Mouse (Mus musculus) forebrain, embryonic 14.5 days (tissue): ENCODE results near the gene Mpzl2. TPM values are rescaled to one million over a fixed set of nuclear protein-coding genes. Genes with fewer than 3 reads are reported as not detected.

Experiments used
- ATAC-seq: fragments of 200-750 bp; cut with Nextera tagmentation; 2 replicates; pipeline ENCODE4 v1.8.0; 2017; ENCODE audit warnings: mild to moderate bottlenecking, moderate library complexity
- DNase-seq: peaks from one replicate; pipeline ENCODE4 v3.0.0-alpha.2; 2015; ENCODE audit warnings: low spot score
- H3K27ac ChIP-seq: fragments of 300-500 bp; sonication (generic); 2 replicates; pipeline ENCODE4 v1.5.1; 2014; ENCODE audit warnings: low read depth, mild to moderate bottlenecking, control low read depth, low read length, moderate library complexity
- H3K27me3 ChIP-seq: fragments of 300-500 bp; sonication (generic); replicated peaks from 2 replicates; pipeline ENCODE4 v1.6.1; 2014; ENCODE audit warnings: low read length, control low read depth, mixed read lengths; ENCODE audit not compliant: control insufficient read depth, insufficient read depth
- H3K36me3 ChIP-seq: fragments of 300-500 bp; sonication (generic); 2 replicates; pipeline ENCODE4 v1.6.1; 2014; ENCODE audit warnings: low read length, control low read depth; ENCODE audit not compliant: control insufficient read depth, insufficient read depth
- H3K4me1 ChIP-seq: fragments of 300-500 bp; sonication (generic); 2 replicates; pipeline ENCODE4 v1.6.1; 2014; ENCODE audit warnings: antibody characterized with exemption, low read length, control low read depth; ENCODE audit not compliant: control insufficient read depth, insufficient read depth
- H3K4me2 ChIP-seq: fragments of 300-500 bp; sonication (generic); 2 replicates; pipeline ENCODE4 v1.6.1; 2014; ENCODE audit warnings: mild to moderate bottlenecking, control low read depth, low read length
- H3K4me3 ChIP-seq: fragments of 300-500 bp; sonication (generic); 2 replicates; pipeline ENCODE4 v1.5.1; 2014; ENCODE audit warnings: low read depth, low read length, control low read depth
- H3K9ac ChIP-seq: fragments of 300-500 bp; sonication (generic); 2 replicates; pipeline ENCODE4 v1.6.1; 2014; ENCODE audit warnings: mild to moderate bottlenecking, low read length, control low read depth, moderate library complexity
- H3K9me3 ChIP-seq: fragments of 300-500 bp; sonication (generic); replicated peaks from 2 replicates; pipeline ENCODE4 v1.6.1; 2016; ENCODE audit warnings: low read length, control low read depth, mixed read lengths; ENCODE audit not compliant: control insufficient read depth
- WGBS: fragments of 180-500 bp; shearing (Covaris S2); extraction: QIAGEN DNeasy Blood & Tissue Kit; methylation state at CpG from one replicate; pipeline ENCODE4 v1.1.7; 2014; 5-methylcytosine and 5-hydroxymethylcytosine counted together
- polyA plus RNA-seq: library from polyadenylated mRNA; unstranded; fragments of >200 nt; fragmentation: Nextera tagmentation; extraction: Ambion mirVana; gene quantifications from 2 replicates; pipeline ENCODE4 v1.2.1, GENCODE M21; 2014

The Mpzl2 gene
- polyA plus RNA-seq, 1 experiment from 2014 or later = 0.18 TPM

- Histone ChIP-seq H3K36me3 (no peaks in the 10 kb centered on the region), H3K27ac (no peak overlapping the region), H3K9me3 (no peaks in the 10 kb centered on the region), H3K4me3 (no peak overlapping the region), H3K27me3 (no peaks in the 10 kb centered on the region), H3K4me1 (no peaks in the 10 kb centered on the region), H3K4me2 (no peak overlapping the region), H3K9ac (no peak overlapping the region)
- ATAC-seq = no peak
- WGBS = 81% methylated on average over 5 of the region's 5 CpGs
- no peak for DNase-seq
Measured at GRCm38 (mm10) chr9:45084556-45084955, 45.0 kb downstream of the Mpzl2 start.

- WGBS = 75% methylated on average over 12 of the region's 12 CpGs
- DNase-seq (no peak), ATAC-seq (no peak)
- Histone ChIP-seq H3K27ac (no peak overlapping the region), H3K4me2 (no peak overlapping the region), H3K9ac (no peak overlapping the region), H3K4me1 (no peaks in the 10 kb centered on the region), H3K4me3 (no peak overlapping the region), H3K9me3 (no peaks in the 10 kb centered on the region), H3K36me3 (no peaks in the 10 kb centered on the region), H3K27me3 (no peaks in the 10 kb centered on the region)
Measured at GRCm38 (mm10) chr9:45085741-45086690, 46.4 kb downstream of the Mpzl2 start.

DNA sequence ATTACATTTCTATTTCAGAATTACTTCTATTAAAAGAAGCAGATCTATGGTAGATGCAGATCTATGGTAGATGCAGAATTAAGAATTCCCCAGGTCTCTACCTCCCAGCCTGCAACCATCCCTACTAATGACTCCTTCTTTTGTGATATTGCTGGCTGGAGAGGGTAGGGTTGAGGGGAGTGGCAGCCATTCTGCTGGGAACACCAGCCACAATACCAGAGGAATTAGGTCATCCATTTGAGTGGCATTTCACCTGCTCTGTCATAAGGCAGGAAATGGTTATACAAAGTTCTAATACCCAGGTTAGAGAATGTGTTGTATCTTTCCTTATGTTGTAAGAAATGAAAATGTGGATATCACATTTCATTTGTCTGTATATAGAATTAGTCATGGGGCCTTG lies 48.4 kb downstream of the Mpzl2 start:
- DNase-seq (no peak), ATAC-seq (no peak)
- Histone ChIP-seq H3K4me2 (no peak overlapping the region), H3K4me3 (no peak overlapping the region), H3K27me3 (no peaks in the 10 kb centered on the region), H3K36me3 (no peaks in the 10 kb centered on the region), H3K27ac (no peak overlapping the region), H3K9me3 (no peaks in the 10 kb centered on the region), H3K4me1 (no peaks in the 10 kb centered on the region), H3K9ac (no peak overlapping the region)

DNA sequence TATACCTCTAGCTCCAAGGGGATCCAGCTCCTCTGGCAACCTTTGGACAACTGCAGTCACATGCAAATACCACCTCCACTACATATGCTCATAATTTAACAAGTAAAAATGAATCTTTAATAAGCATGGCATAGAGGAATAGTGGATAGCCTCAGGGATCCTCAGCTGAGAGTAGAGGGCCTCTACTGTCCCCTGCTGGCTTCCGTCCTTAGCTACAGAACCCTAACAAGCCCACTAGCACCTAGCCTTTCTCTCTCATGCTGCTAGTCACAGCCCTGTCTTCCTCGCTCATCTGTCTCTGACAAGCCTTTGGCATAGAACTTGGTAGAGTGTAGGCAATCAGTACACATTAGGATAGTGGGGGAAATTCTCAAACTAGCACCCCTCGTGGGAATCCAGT lies 51.2 kb downstream of the Mpzl2 start:
- no peak for DNase-seq
- Histone ChIP-seq H3K27me3 (no peaks in the 10 kb centered on the region), H3K4me3 (no peak overlapping the region), H3K4me1 (no peaks in the 10 kb centered on the region), H3K9me3 (no peaks in the 10 kb centered on the region), H3K4me2 (no peak overlapping the region), H3K9ac (no peak overlapping the region), H3K36me3 (no peaks in the 10 kb centered on the region), H3K27ac (no peak overlapping the region)
- 63% methylated on average over 3 of the region's 3 CpGs for WGBS
- ATAC-seq = no peak

- WGBS = 76% methylated on average over 4 of the region's 4 CpGs
- Histone ChIP-seq H3K27me3 (no peaks in the 10 kb centered on the region), H3K9ac (no peak overlapping the region), H3K9me3 (no peaks in the 10 kb centered on the region), H3K36me3 (no peaks in the 10 kb centered on the region), H3K4me1 (no peaks in the 10 kb centered on the region), H3K4me2 (no peak overlapping the region), H3K4me3 (no peak overlapping the region), H3K27ac (no peak overlapping the region)
- no peak for DNase-seq
- no peak for ATAC-seq
Measured at GRCm38 (mm10) chr9:45092641-45093040, 53.0 kb downstream of the Mpzl2 start.

DNA sequence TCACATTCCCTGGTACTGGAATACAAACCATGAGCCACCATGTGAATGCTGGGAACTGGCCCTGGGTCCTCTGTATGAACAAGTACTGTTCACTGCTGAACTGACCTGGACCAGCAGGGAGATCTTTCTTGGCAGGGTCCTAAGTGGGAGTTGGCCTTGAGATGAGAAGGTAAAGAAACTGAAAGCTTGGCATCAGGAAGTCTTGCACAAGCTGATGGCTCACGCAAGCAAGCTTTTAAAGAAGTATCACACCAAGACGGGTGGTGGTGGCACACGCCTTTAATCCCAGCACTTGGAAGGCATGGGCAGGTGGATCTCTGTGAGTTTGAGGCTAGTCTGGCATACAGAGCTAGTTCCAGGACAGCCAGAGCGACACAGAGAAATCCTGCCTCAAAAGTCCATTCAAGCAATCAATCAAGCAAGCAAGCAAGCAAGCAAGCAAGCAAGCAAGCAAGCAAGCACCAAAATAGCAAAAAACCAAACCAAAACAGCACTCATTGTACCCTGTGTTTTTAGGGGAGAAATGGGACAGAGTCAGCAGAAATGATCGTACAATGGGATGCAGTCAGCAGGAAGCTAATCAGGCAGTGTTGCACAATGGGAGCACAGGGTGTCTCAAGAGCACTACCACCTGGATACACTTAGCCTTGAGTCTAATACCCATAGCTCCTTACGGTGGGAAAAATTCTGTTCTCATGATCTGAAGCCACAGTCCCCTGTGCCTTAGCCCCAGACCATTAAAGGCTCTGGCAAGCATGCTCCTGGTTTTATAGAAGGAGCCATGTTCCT lies 55.7 kb downstream of the Mpzl2 start:
- H3K27ac ChIP-seq = no peak overlapping the region
- no peaks in the 10 kb centered on the region for H3K36me3 ChIP-seq
- no peak overlapping the region for H3K4me2 ChIP-seq
- DNase-seq (no peak), ATAC-seq (no peak)
- H3K4me3 ChIP-seq = no peak overlapping the region
- WGBS = 77% methylated on average over 6 of the region's 6 CpGs
- H3K27me3 ChIP-seq = no peaks in the 10 kb centered on the region
- no peak overlapping the region for H3K9ac ChIP-seq
- no peaks in the 10 kb centered on the region for H3K4me1 ChIP-seq
- no peaks in the 10 kb centered on the region for H3K9me3 ChIP-seq

DNA sequence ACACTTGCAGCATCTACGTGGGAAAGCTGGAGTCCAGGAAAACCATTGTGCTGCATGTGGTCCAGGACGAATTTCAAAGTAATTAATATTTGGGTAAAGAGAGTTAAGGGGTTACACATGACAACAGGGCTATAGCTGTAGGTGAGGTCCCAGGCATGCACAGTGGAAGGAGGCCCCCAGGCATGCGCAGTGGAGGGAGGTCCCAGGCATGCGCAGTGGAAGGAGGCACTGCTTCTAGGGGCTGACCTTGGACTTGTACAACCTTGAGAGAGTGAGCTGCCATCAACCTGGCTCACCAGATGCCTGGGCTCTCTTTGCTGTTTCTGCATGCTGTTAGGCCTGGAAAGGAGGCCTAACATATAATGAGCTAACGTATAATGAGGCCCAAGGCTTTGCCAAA lies 58.3 kb downstream of the Mpzl2 start:
- Histone ChIP-seq H3K4me1 (no peaks in the 10 kb centered on the region), H3K36me3 (no peaks in the 10 kb centered on the region), H3K4me3 (no peak overlapping the region), H3K27ac (no peak overlapping the region), H3K9ac (no peak overlapping the region), H3K9me3 (no peaks in the 10 kb centered on the region), H3K27me3 (no peaks in the 10 kb centered on the region), H3K4me2 (no peak overlapping the region)
- 83% methylated on average over 5 of the region's 5 CpGs for WGBS
- no peak for DNase-seq
- ATAC-seq = no peak

- no peaks in the 10 kb centered on the region for H3K4me1 ChIP-seq
- ATAC-seq = no peak
- no peaks in the 10 kb centered on the region for H3K9me3 ChIP-seq
- no peak for DNase-seq
- no peaks in the 10 kb centered on the region for H3K27me3 ChIP-seq
- no peak overlapping the region for H3K27ac ChIP-seq
- H3K4me3 ChIP-seq = no peak overlapping the region
- WGBS = 66% methylated on average over 3 of the region's 3 CpGs
- H3K36me3 ChIP-seq = no peaks in the 10 kb centered on the region
- no peak overlapping the region for H3K4me2 ChIP-seq
- H3K9ac ChIP-seq = no peak overlapping the region
Measured at GRCm38 (mm10) chr9:45098426-45098825, 58.8 kb downstream of the Mpzl2 start.

GRCm38 (mm10) chr9:45102528-45102927 lies 62.9 kb downstream of the Mpzl2 start:
- Histone ChIP-seq H3K4me1 (no peaks in the 10 kb centered on the region), H3K9me3 (no peaks in the 10 kb centered on the region), H3K27me3 (no peaks in the 10 kb centered on the region), H3K36me3 (no peaks in the 10 kb centered on the region), H3K9ac (no peak overlapping the region), H3K4me2 (no peak overlapping the region), H3K4me3 (no peak overlapping the region), H3K27ac (no peak overlapping the region)
- 97% methylated on average over 1 of the region's 1 CpGs for WGBS
- no peak for DNase-seq
- no peak for ATAC-seq
